Mouse (Mus musculus) liver, embryonic 14.5 days (tissue): ENCODE measurements around the gene Larp6. TPM values are rescaled to one million over a fixed set of nuclear protein-coding genes. Genes with fewer than 3 reads are reported as not detected.
A peak's percentile ranks its signal among the peaks of the same experiment; 100 is the strongest.

Source experiments
- ATAC-seq: fragments of 200-750 bp; cut with Nextera tagmentation; 2 replicates; pipeline ENCODE4 v1.8.0; 2017; ENCODE audit warnings: moderate number of reproducible peaks, mild to moderate bottlenecking, moderate library complexity; ENCODE audit not compliant: insufficient read depth
- DNase-seq, 3 experiments: peaks; one replicate each; pipeline ENCODE4 v3.0.0-alpha.2; 2012 to 2013; ENCODE audit warnings: low read depth in 3 of 3, low spot score in 3 of 3
- H3K27ac ChIP-seq: fragments of 300-500 bp; sonication (generic); 2 replicates; pipeline ENCODE4 v1.5.1; 2014; ENCODE audit warnings: moderate library complexity, mild to moderate bottlenecking, control low read depth, inconsistent platforms
- H3K27me3 ChIP-seq: fragments of 300-500 bp; sonication (generic); 2 replicates; pipeline ENCODE4 v1.6.1; 2014; ENCODE audit warnings: mild to moderate bottlenecking, low read length, moderate library complexity; ENCODE audit not compliant: control insufficient read depth, insufficient read depth
- H3K36me3 ChIP-seq: fragments of 300-500 bp; sonication (generic); replicated peaks from 2 replicates; pipeline ENCODE4 v1.6.1; 2014; ENCODE audit warnings: low read depth; ENCODE audit not compliant: control insufficient read depth, insufficient read depth
- H3K4me1 ChIP-seq, 2 experiments: fragments of 200-500 bp in 1 of 2; fragments of 300-500 bp in 1 of 2; sonication (generic) in 1 of 2; replicated peaks; 2 replicates each; pipeline ENCODE4 v1.6.1; 2012 to 2014; ENCODE audit warnings: antibody characterized with exemption in 1 of 2, inconsistent platforms in 1 of 2, low read length in 1 of 2; ENCODE audit not compliant: control insufficient read depth in 2 of 2, insufficient read depth in 2 of 2
- H3K4me2 ChIP-seq: fragments of 300-500 bp; sonication (generic); 2 replicates; pipeline ENCODE4 v1.6.1; 2014; ENCODE audit warnings: low read depth, mild to moderate bottlenecking, control low read depth, moderate library complexity
- H3K4me3 ChIP-seq, 2 experiments: fragments of 200-500 bp in 1 of 2; fragments of 300-500 bp in 1 of 2; sonication (generic) in 1 of 2; 2 replicates each; pipeline ENCODE4 v1.5.1; 2012 to 2014; ENCODE audit warnings: low read depth in 2 of 2, low read length in 2 of 2, mild to moderate bottlenecking in 2 of 2, control low read depth in 1 of 2, inconsistent platforms in 1 of 2, moderate library complexity in 1 of 2; ENCODE audit not compliant: insufficient read depth in 1 of 2
- H3K9ac ChIP-seq: fragments of 300-500 bp; sonication (generic); replicated peaks from 2 replicates; pipeline ENCODE4 v1.6.1; 2014; ENCODE audit warnings: mild to moderate bottlenecking, control low read depth, moderate library complexity
- H3K9me3 ChIP-seq: fragments of 300-500 bp; sonication (generic); 2 replicates; pipeline ENCODE4 v1.6.1; 2016; ENCODE audit warnings: low read length, mixed read lengths; ENCODE audit not compliant: control insufficient read depth
- CTCF ChIP-seq: IDR thresholded peaks from 2 replicates; pipeline ENCODE4 v1.5.1; 2016; ENCODE audit warnings: antibody characterized with exemption, low read depth, control low read depth
- EP300 ChIP-seq: IDR thresholded peaks from 2 replicates; pipeline ENCODE4 v1.6.1; 2016; ENCODE audit warnings: antibody characterized with exemption, low read depth
- WGBS: fragments of 180-500 bp; shearing (Covaris S2); extraction: QIAGEN DNeasy Blood & Tissue Kit; methylation state at CpG from one replicate; pipeline ENCODE4 v1.1.7; 2014; ENCODE audit not compliant: insufficient replicate concordance; 5-methylcytosine and 5-hydroxymethylcytosine counted together
- polyA plus RNA-seq, 2 experiments: library from polyadenylated mRNA; depleted of rRNA in 1 of 2; stranded (reverse) in 1 of 2; unstranded in 1 of 2; fragments of >200 nt; fragmentation: Nextera tagmentation in 1 of 2; extraction: Ambion mirVana in 1 of 2; gene quantifications; 2 replicates each; pipeline versions ENCODE4 v1.2.1 to v1.2.3; 2012 to 2014

Larp6 gene
- polyA plus RNA-seq, 2 experiments = 0.02 TPM; not detected in 1

DNA sequence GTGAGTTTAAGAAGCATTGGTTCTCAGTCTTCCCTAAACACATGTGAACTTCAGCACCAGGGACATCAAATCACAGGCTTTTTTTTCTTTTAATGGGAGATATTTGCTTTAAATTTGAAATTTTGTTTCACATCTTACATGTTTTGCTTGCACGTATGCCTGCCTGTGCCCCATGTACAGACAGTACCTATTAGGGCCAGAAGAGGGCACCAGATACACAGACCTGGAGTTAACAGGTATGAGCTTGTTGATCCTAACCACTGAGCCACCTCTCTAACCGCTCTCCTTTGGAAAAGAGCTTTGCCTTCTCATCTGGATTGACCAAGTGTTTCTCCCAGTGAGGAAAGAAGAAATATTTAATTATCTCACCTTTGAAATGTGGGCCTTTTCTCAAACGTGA, 5.5 kb downstream of the Larp6 start:
- DNase-seq (peak in 1 of 3 experiments; percentile 11), ATAC-seq (no peak)
- WGBS = 58% methylated on average over 3 of the region's 3 CpGs
- H3K27me3 ChIP-seq = peaks cover 3% of the 10 kb centered on the region
- H3K9ac ChIP-seq = no peak overlapping the region
- no peaks in the 10 kb centered on the region for H3K4me1 ChIP-seq
- H3K4me2 ChIP-seq = no peak overlapping the region
- no peak overlapping the region for H3K4me3 ChIP-seq
- H3K9me3 ChIP-seq = no peaks in the 10 kb centered on the region
- H3K36me3 ChIP-seq = no peaks in the 10 kb centered on the region
- no peak overlapping the region for H3K27ac ChIP-seq
- peak; percentile 64 for TF ChIP-seq CTCF
- TF ChIP-seq EP300 = no peak

DNA sequence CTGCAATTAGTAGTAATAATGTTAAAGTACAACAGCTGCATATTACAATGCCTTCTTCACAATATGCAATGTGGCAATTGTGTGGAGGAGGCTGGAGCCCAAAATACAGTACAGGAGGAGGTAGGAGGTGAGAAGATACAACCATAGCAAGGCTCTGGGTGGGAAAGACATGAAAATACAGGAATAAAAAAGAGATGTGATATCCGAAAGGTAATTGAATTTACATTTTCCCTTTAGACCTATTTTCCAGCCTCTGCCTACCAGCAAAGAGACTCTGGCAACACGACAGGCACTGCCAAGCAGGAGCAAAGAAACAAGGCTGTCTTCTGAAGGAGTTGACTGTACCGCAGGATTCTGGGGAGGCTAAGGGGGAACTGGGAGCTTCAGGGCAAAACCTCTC, 6.9 kb downstream of the Larp6 start:
- no peak for DNase-seq
- ATAC-seq = no peak
- no peaks in the 10 kb centered on the region for H3K9me3 ChIP-seq
- H3K9ac ChIP-seq = no peak overlapping the region
- H3K27me3 ChIP-seq = no peaks in the 10 kb centered on the region
- H3K27ac ChIP-seq = no peak overlapping the region
- no peaks in the 10 kb centered on the region for H3K36me3 ChIP-seq
- H3K4me1 ChIP-seq = no peaks in the 10 kb centered on the region
- TF ChIP-seq CTCF = no peak
- H3K4me2 ChIP-seq = no peak overlapping the region
- 48% methylated on average over 3 of the region's 3 CpGs for WGBS
- no peak overlapping the region for H3K4me3 ChIP-seq

DNA sequence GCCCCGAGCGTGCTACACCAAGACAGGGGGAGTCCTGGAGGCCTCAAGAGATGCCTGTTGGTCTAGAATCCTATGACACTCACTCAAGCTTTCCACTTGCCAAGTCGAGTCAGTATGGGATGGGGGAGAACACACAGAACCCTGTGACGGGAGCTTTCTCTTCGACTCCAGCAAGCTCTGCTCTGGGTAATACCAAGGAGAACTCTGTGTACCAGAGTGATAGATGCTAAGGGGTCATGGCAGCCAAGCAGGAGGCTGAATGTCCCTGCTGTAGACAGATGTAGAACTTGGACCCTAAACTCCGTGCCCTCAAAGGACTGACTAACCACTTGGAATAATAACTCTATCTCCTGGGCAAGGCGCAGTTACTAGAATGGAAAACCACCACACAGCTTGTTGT, 12.2 kb downstream of the Larp6 start:
- H3K27ac ChIP-seq = no peak overlapping the region
- ATAC-seq (no peak), DNase-seq (no peak)
- no peak overlapping the region for H3K4me3 ChIP-seq
- no peaks in the 10 kb centered on the region for H3K9me3 ChIP-seq
- no peaks in the 10 kb centered on the region for H3K4me1 ChIP-seq
- H3K36me3 ChIP-seq = no peaks in the 10 kb centered on the region
- WGBS = 68% methylated on average over 7 of the region's 7 CpGs
- TF ChIP-seq EP300 (no peak), CTCF (no peak)
- no peak overlapping the region for H3K9ac ChIP-seq
- H3K27me3 ChIP-seq = no peaks in the 10 kb centered on the region
- H3K4me2 ChIP-seq = no peak overlapping the region

DNA sequence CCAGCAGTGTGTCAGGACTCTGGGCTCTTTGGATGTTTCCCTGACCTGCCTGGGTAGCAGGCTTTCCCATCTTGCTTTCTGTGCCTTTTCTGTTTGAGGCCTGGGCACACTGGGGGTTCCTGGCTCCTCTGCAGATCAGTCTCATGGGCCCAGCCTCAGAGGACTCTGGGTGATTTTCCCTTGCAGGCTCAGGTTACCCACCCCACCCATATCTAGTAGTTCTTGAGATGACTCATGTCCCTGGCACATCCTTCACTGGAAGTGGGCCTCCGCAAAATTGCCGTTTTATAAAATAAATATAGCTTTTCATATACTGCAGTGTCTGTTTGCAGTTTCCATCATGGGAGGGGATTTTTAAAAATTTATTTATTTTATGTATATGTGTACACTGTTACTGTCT, 21.5 kb downstream of the Larp6 start:
- H3K4me3 ChIP-seq = no peak overlapping the region
- H3K4me1 ChIP-seq = no peaks in the 10 kb centered on the region
- H3K27me3 ChIP-seq = no peaks in the 10 kb centered on the region
- no peak for DNase-seq
- H3K4me2 ChIP-seq = no peak overlapping the region
- ATAC-seq = no peak
- TF ChIP-seq EP300 (no peak), CTCF (no peak)
- no peak overlapping the region for H3K27ac ChIP-seq
- H3K9me3 ChIP-seq = no peaks in the 10 kb centered on the region
- no peak overlapping the region for H3K9ac ChIP-seq
- H3K36me3 ChIP-seq = no peaks in the 10 kb centered on the region
- WGBS = 71% methylated on average over 2 of the region's 2 CpGs

DNA sequence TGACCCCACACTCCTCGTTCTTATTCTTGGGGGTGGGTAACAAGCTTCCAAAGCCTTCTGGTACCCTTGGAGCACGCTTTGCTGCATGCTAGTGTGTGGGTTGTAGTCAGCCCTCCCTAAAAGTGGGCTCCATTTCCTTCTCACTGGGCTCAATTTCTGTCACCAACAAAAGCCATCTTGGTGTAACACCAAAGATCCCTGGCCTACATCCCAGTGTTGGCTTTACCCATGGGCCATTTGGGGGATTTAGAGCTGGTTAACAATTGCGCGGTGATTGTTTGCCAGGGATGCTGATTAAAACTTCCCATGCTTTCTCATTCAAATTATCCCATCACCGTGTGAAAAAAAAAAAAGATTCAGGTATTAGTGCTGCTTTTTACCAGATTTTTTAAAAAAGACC, 26.3 kb downstream of the Larp6 start:
- Histone ChIP-seq H3K4me2 (no peak overlapping the region), H3K27ac (no peak overlapping the region), H3K4me1 (no peaks in the 10 kb centered on the region), H3K9me3 (no peaks in the 10 kb centered on the region), H3K9ac (no peak overlapping the region), H3K4me3 (no peak overlapping the region), H3K36me3 (no peaks in the 10 kb centered on the region), H3K27me3 (no peaks in the 10 kb centered on the region)
- TF ChIP-seq EP300 (no peak), CTCF (no peak)
- DNase-seq (no peak), ATAC-seq (no peak)
- 70% methylated on average over 5 of the region's 5 CpGs for WGBS

DNA sequence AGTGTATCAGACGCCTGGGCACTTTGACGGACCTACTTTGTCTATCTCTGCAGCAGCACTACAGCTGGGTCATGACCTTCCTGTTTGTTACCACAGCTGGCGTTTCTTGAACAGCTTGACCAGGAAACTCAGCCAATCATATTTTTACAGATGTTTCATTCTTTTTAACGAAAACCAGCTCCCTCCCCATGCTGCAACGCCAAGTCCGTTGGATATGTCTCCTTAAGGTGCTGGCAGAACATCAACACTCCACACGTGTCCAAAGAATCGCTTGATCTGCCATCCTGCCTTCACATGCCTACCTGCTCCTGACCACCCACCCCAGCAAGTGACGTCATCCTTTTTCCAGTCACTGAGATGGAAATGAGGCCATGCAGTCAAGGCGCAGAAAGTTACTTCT, 28.6 kb downstream of the Larp6 start:
- H3K27ac ChIP-seq = no peak overlapping the region
- ATAC-seq = no peak
- no peak overlapping the region for H3K9ac ChIP-seq
- WGBS = 34% methylated on average over 10 of the region's 10 CpGs
- no peak overlapping the region for H3K4me3 ChIP-seq
- no peaks in the 10 kb centered on the region for H3K4me1 ChIP-seq
- no peaks in the 10 kb centered on the region for H3K27me3 ChIP-seq
- H3K9me3 ChIP-seq = no peaks in the 10 kb centered on the region
- TF ChIP-seq CTCF = no peak
- no peak for TF ChIP-seq EP300
- no peak for DNase-seq
- H3K4me2 ChIP-seq = no peak overlapping the region
- no peaks in the 10 kb centered on the region for H3K36me3 ChIP-seq
